In the genomic region with DNA sequence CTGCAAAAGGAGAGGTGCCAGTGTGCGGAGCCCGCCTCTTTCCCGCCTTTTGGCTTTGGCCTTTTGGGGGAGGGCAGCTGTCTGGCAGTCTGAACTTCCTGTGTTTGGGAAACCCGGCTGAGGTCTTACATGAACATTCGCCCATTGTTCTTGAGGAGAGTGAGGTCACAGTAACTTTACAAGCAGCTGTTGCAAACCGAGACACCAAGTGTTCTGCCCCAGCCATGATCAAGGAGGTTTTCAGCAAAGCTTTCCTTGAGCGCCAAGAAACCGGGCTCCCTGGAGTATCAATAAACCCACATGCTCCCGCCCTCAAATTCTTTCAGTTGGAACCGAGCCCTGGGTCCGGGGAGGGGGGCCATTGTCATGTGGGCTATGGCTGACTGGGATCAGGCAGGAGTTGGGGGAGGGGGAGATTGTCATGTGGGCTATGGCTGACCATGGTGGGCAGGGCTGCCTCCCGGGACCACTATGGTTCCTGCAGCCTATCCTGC, we compare ENCODE assay signal across 8 mouse cellular contexts. TPM values are rescaled to one million over a fixed set of nuclear protein-coding genes. Genes with fewer than 3 reads are reported as not detected.
DNase-seq lines count a peak whose midpoint lies in the region; ATAC-seq lines count a peak whose summit lies in the region.

No protein-coding gene starts in this region.

- no peaks in the 10 kb centered on the region for H3K27me3 ChIP-seq in forebrain, embryonic 11.5 days (ENCODE audit: control insufficient read depth, insufficient read depth, low read length)
- H3K27me3 ChIP-seq in limb, embryonic 10.5 days (ENCODE audit: low read depth, poor library complexity, severe bottlenecking): no peaks in the 10 kb centered on the region
- no peaks in the 10 kb centered on the region for H3K27me3 ChIP-seq in midbrain, embryonic 12.5 days

- DNase-seq in 3134 (ENCODE audit: extremely low read depth, insufficient read length, low spot score): peak; percentile 74
- DNase-seq in Muller cell, postnatal 12 days (ENCODE audit: inconsistent ontology term): peak; percentile 84
- DNase-seq in forebrain, embryonic 11.5 days (ENCODE audit: low spot score): peak; percentile 84
- peak; percentile 91 to 93 for DNase-seq in heart, postnatal 10 days
- DNase-seq in limb, embryonic 10.5 days (ENCODE audit: low spot score): peak; percentile 81
- DNase-seq in thymus, postnatal 0 days (ENCODE audit: low spot score): peak; percentile 41
- DNase-seq in cerebellum, adult 11 months: no peak

- ATAC-seq in forebrain, embryonic 11.5 days (replicated peaks; ENCODE audit: low FRiP score): peak; percentile 83
- peak; percentile 75 for ATAC-seq in midbrain, embryonic 12.5 days (ENCODE audit: low FRiP score, low read depth)

- peak overlapping the region; percentile 48 for H3K9ac ChIP-seq in forebrain, embryonic 11.5 days (ENCODE audit: low read length)
- no peak overlapping the region for H3K9ac ChIP-seq in midbrain, embryonic 12.5 days (replicated peaks)

- 12% methylated on average over 12 of the region's 12 CpGs for WGBS in forebrain, embryonic 11.5 days
- WGBS in limb, embryonic 10.5 days: 20% methylated on average over 12 of the region's 12 CpGs
- WGBS in midbrain, embryonic 12.5 days: 4% methylated on average over 12 of the region's 12 CpGs

- H3K9me3 ChIP-seq in forebrain, embryonic 11.5 days (ENCODE audit: control insufficient read depth, low read length): no peaks in the 10 kb centered on the region
- H3K9me3 ChIP-seq in limb, embryonic 10.5 days (replicated peaks): no peaks in the 10 kb centered on the region
- H3K9me3 ChIP-seq in midbrain, embryonic 12.5 days: no peaks in the 10 kb centered on the region

- peaks cover 7% of the 10 kb centered on the region; the same call in 1 of the 2 replicates for H3K4me1 ChIP-seq in forebrain, embryonic 11.5 days (replicated peaks; ENCODE audit: control insufficient read depth, insufficient read depth, low read length)
- H3K4me1 ChIP-seq in limb, embryonic 10.5 days: peaks cover 48% of the 10 kb centered on the region
- H3K4me1 ChIP-seq in midbrain, embryonic 12.5 days: peaks cover 14% of the 10 kb centered on the region

- no peaks in the 10 kb centered on the region for H3K36me3 ChIP-seq in forebrain, embryonic 11.5 days (ENCODE audit: control insufficient read depth, insufficient read depth, low read length)
- H3K36me3 ChIP-seq in limb, embryonic 10.5 days: peaks cover 46% of the 10 kb centered on the region
- H3K36me3 ChIP-seq in midbrain, embryonic 12.5 days: peaks cover 27% of the 10 kb centered on the region

- intact Hi-C loops in heart, postnatal 10 days (cut with DNase I): loop anchor here (2.0 kb wide), 1 partner anchor 36 kb away; a partner anchor contains a TSS

- H3K4me3 ChIP-seq in forebrain, embryonic 11.5 days (ENCODE audit: low read depth, low read length): no peak overlapping the region
- H3K4me3 ChIP-seq in limb, embryonic 10.5 days: peak overlapping the region; percentile 25
- 0 out of 2 replicates have a peak overlapping the region, but pooled peaks have one; percentile 6 for H3K4me3 ChIP-seq in midbrain, embryonic 12.5 days

- peak overlapping the region; percentile 36; the same call in 1 of the 2 replicates for H3K4me2 ChIP-seq in forebrain, embryonic 11.5 days (ENCODE audit: low read depth, low read length, severe bottlenecking)
- H3K4me2 ChIP-seq in midbrain, embryonic 12.5 days (replicated peaks): peak overlapping the region; percentile 35

- peak overlapping the region; percentile 92 for H3K27ac ChIP-seq in forebrain, embryonic 11.5 days (ENCODE audit: low read depth, low read length)
- H3K27ac ChIP-seq in limb, embryonic 10.5 days: peak overlapping the region; percentile 93
- H3K27ac ChIP-seq in midbrain, embryonic 12.5 days (replicated peaks): peak overlapping the region; percentile 80

RNA-seq across cellular contexts. Expression of a gene that starts 27.9 kb away (rescaled TPM):
- polyA plus RNA-seq in forebrain, embryonic 11.5 days (2014; fragmentation: Nextera tagmentation; extraction: Ambion mirVana): 229 and 267 TPM in 2 replicates
- 100 to 1,000 TPM; 225 to 229 TPM for total RNA-seq in heart, postnatal 10 days (2021)
- polyA plus RNA-seq in limb, embryonic 10.5 days (2016; fragmentation: Nextera tagmentation; extraction: Ambion mirVana): 272 and 296 TPM in 2 replicates
- polyA plus RNA-seq in midbrain, embryonic 12.5 days (2016; fragmentation: Nextera tagmentation; extraction: Ambion mirVana): 251 and 255 TPM in 2 replicates
- polyA plus RNA-seq in thymus, postnatal 0 days (2015; fragmentation: Nextera tagmentation; extraction: Ambion mirVana): 398 and 433 TPM in 2 replicates

RNA-seq across cellular contexts. Expression of a gene that starts 37.0 kb away (rescaled TPM):
- 12.0 and 12.2 TPM in 2 replicates for polyA plus RNA-seq in forebrain, embryonic 11.5 days (2014; fragmentation: Nextera tagmentation; extraction: Ambion mirVana)
- 10 to 100 TPM; 17.4 to 25.5 TPM for total RNA-seq in heart, postnatal 10 days (2021)
- 16.3 and 17.4 TPM in 2 replicates for polyA plus RNA-seq in limb, embryonic 10.5 days (2016; fragmentation: Nextera tagmentation; extraction: Ambion mirVana)
- polyA plus RNA-seq in midbrain, embryonic 12.5 days (2016; fragmentation: Nextera tagmentation; extraction: Ambion mirVana): 12.9 and 15.8 TPM in 2 replicates
- polyA plus RNA-seq in thymus, postnatal 0 days (2015; fragmentation: Nextera tagmentation; extraction: Ambion mirVana): 5.7 and 6.0 TPM in 2 replicates

RNA-seq across cellular contexts. Expression of a gene that starts 50.3 kb away (rescaled TPM):
- polyA plus RNA-seq in forebrain, embryonic 11.5 days (2014; fragmentation: Nextera tagmentation; extraction: Ambion mirVana): 14.3 and 17.0 TPM in 2 replicates
- total RNA-seq in heart, postnatal 10 days (2021): 10 to 100 TPM; 40.3 to 43.0 TPM
- polyA plus RNA-seq in limb, embryonic 10.5 days (2016; fragmentation: Nextera tagmentation; extraction: Ambion mirVana): 30.4 and 42.2 TPM in 2 replicates
- 15.1 and 16.4 TPM in 2 replicates for polyA plus RNA-seq in midbrain, embryonic 12.5 days (2016; fragmentation: Nextera tagmentation; extraction: Ambion mirVana)
- 21.2 and 22.3 TPM in 2 replicates for polyA plus RNA-seq in thymus, postnatal 0 days (2015; fragmentation: Nextera tagmentation; extraction: Ambion mirVana)

RNA-seq across cellular contexts. Expression of a gene that starts 54.0 kb away (rescaled TPM):
- 20.0 and 21.5 TPM in 2 replicates for polyA plus RNA-seq in forebrain, embryonic 11.5 days (2014; fragmentation: Nextera tagmentation; extraction: Ambion mirVana)
- 1 to 10 TPM; 3.9 to 7.3 TPM for total RNA-seq in heart, postnatal 10 days (2021)
- polyA plus RNA-seq in limb, embryonic 10.5 days (2016; fragmentation: Nextera tagmentation; extraction: Ambion mirVana): 15.9 and 19.4 TPM in 2 replicates
- polyA plus RNA-seq in midbrain, embryonic 12.5 days (2016; fragmentation: Nextera tagmentation; extraction: Ambion mirVana): 19.9 and 20.1 TPM in 2 replicates
- 24.3 and 24.7 TPM in 2 replicates for polyA plus RNA-seq in thymus, postnatal 0 days (2015; fragmentation: Nextera tagmentation; extraction: Ambion mirVana)
